Mouse (Mus musculus) spleen, adult 2 months (tissue): ENCODE measurements at regions not wholly inside any gene's neighbourhood (a gene's known extent, or its start where the extent isn't known, plus 50 kb on each side); places are given as distances from the start of the nearest gene placed in this dataset.

Source experiments
- CTCF ChIP-seq: fragments of 200-500 bp; IDR thresholded peaks from 2 replicates; pipeline ENCODE4 v1.5.1; 2011; ENCODE audit warnings: mild to moderate bottlenecking, inconsistent platforms; ENCODE audit not compliant: insufficient read depth, insufficient read length, insufficient replicate concordance; ENCODE audit errors: extremely low read depth
- POLR2A ChIP-seq: fragments of 200-500 bp; IDR thresholded peaks from 2 replicates; pipeline ENCODE4 v1.6.1; 2011; ENCODE audit warnings: low read depth, low read length, inconsistent platforms

GRCm38 (mm10) chr13:44495450-44495849 lies 233.8 kb upstream of the Jarid2 start:
- no peak for TF ChIP-seq POLR2A
- no peak for TF ChIP-seq CTCF
